ENCODE assay signal across 8 mouse cellular contexts in the genomic region with DNA sequence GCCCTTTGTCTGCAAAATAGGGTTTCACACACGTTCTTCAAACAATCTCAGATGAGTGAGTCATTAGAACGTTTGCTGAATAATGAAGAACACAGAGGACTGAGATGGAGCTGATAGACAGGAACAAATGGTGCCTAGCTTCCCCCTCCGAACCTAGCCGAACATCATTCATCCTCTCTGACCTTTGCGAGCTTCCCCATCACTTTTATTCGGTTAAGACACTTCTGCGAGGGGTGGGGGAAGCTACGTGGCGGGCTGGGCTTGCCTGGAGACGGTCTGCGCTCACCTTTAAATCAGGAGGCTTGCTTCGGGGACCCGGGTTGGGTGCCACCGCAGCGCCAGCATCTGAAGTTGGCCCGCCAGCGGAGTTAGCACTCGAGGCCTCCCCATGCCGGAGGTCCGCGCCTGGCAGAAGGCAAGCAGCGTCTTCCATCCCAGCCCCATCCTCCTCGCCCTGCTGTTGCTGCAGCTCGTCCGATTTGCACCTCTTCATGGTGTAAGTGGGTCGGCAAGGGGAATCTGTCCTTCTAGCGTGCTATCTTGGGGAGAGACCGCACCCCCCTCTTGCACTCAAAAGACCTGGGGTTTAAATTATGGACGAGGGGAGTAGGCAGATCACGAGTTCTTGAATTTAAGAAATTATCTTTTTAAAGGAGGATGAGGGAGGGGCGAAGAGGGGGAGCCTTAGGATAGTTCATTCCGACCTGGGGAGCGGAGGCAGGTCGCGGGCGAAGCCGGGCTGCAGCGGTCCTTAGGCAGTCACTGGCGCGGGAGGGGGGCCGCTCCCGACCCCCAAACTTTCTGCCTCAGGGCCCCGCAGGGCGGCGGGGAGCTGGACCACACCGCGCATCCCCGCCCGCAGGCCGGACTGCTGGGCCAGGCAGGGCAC. TPM values are rescaled to one million over a fixed set of nuclear protein-coding genes. Genes with fewer than 3 reads are reported as not detected.
A peak's percentile ranks its signal among the peaks of the same experiment; 100 is the strongest.
DNase-seq lines count a peak whose midpoint lies in the region; ATAC-seq lines count a peak whose summit lies in the region.

A gene (minus strand): TSS at position 591 of the 889 bp plus-strand sequence.

- intact Hi-C loops in heart, postnatal 10 days (cut with DNase I) = loop anchor here (1.0 to 2.0 kb wide), 2 partner anchors 24 to 26 kb away; a partner anchor contains a TSS
- intact Hi-C loops in left cerebral cortex, postnatal 10 days (cut with DNase I) = loop anchor here (5.0 kb wide), 1 partner anchor 41 kb away; no protein-coding TSS in a partner anchor

- H3K27ac ChIP-seq in lung, embryonic 15.5 days = peak within 1 kb of the TSS; percentile 66
- H3K27ac ChIP-seq in midbrain, embryonic 12.5 days (replicated peaks) = peak within 1 kb of the TSS; percentile 88

- H3K9ac ChIP-seq in lung, embryonic 15.5 days = peak within 1 kb of the TSS; percentile 86
- peak within 1 kb of the TSS; percentile 95 for H3K9ac ChIP-seq in midbrain, embryonic 12.5 days (replicated peaks)

- H3K36me3 ChIP-seq in lung, embryonic 15.5 days = no peaks in the 10 kb centered on the region
- H3K36me3 ChIP-seq in erythroblast, embryonic 14.5 days (ENCODE audit: control insufficient read depth) = peaks cover 40% of the 10 kb centered on the region
- H3K36me3 ChIP-seq in midbrain, embryonic 12.5 days = no peaks in the 10 kb centered on the region

- H3K4me1 ChIP-seq in lung, embryonic 15.5 days = peaks cover 46% of the 10 kb centered on the region
- peaks cover 56% of the 10 kb centered on the region for H3K4me1 ChIP-seq in erythroblast, embryonic 14.5 days (ENCODE audit: control insufficient read depth)
- H3K4me1 ChIP-seq in midbrain, embryonic 12.5 days = peaks cover 53% of the 10 kb centered on the region

- H3K9me3 ChIP-seq in lung, embryonic 15.5 days = no peaks in the 10 kb centered on the region
- no peaks in the 10 kb centered on the region for H3K9me3 ChIP-seq in erythroblast, embryonic 14.5 days (ENCODE audit: control insufficient read depth, low read length)
- no peaks in the 10 kb centered on the region for H3K9me3 ChIP-seq in midbrain, embryonic 12.5 days

- WGBS in lung, embryonic 15.5 days = under 1% methylated on average over 50 of the region's 50 CpGs
- WGBS in midbrain, embryonic 12.5 days = under 1% methylated on average over 42 of the region's 50 CpGs

- H3K4me3 ChIP-seq in lung, embryonic 15.5 days = peak within 1 kb of the TSS; percentile 85
- H3K4me3 ChIP-seq in erythroblast, embryonic 14.5 days (replicated peaks) = peak within 1 kb of the TSS; percentile 89
- peak within 1 kb of the TSS; percentile 78 for H3K4me3 ChIP-seq in midbrain, embryonic 12.5 days

- peak; percentile 16 for ATAC-seq in lung, embryonic 15.5 days (ENCODE audit: borderline replicate concordance, extremely low read depth, low FRiP score, low TSS enrichment)
- peak; percentile 27 for ATAC-seq in midbrain, embryonic 12.5 days (ENCODE audit: low FRiP score, low read depth)

- H3K27me3 ChIP-seq in lung, embryonic 15.5 days = no peaks in the 10 kb centered on the region
- peaks cover 34% of the 10 kb centered on the region for H3K27me3 ChIP-seq in erythroblast, embryonic 14.5 days (ENCODE audit: control insufficient read depth)
- H3K27me3 ChIP-seq in midbrain, embryonic 12.5 days = no peaks in the 10 kb centered on the region; the same call in 1 of the 2 replicates

- DNase-seq in lung, adult 18-20 months = no peak
- DNase-seq in adrenal gland, postnatal 14 days = peak; percentile 47
- DNase-seq in heart, postnatal 10 days = peak in 1 of 2 experiments; percentile 50
- DNase-seq in left cerebral cortex, postnatal 10 days (ENCODE audit: extremely low spot score in 1 of 2, low spot score in 2 of 2) = peak in 1 of 2 experiments; percentile 62
- DNase-seq in urinary bladder, postnatal 14 days (ENCODE audit: low spot score) = no peak

- H3K4me2 ChIP-seq in lung, embryonic 15.5 days = peak within 1 kb of the TSS; percentile 98
- peak within 1 kb of the TSS; percentile 87 for H3K4me2 ChIP-seq in midbrain, embryonic 12.5 days (replicated peaks)

RNA-seq across cellular contexts. Expression of the gene that starts here (rescaled TPM):
- polyA plus RNA-seq in lung, embryonic 15.5 days (2015; fragmentation: Nextera tagmentation; extraction: Ambion mirVana) = 10.7 and 13.2 TPM in 2 replicates
- total RNA-seq in adrenal gland, postnatal 14 days (2021) = 12.1 and 26.9 TPM in 2 replicates
- polyA plus RNA-seq in erythroblast, embryonic 14.5 days (2012) = 409 and 495 TPM in 2 replicates
- 10 to 100 TPM; 14.7 to 16.4 TPM for total RNA-seq in heart, postnatal 10 days (2021)
- total RNA-seq in left cerebral cortex, postnatal 10 days (2021) = 100 to 1,000 TPM; 141 to 143 TPM
- polyA plus RNA-seq in midbrain, embryonic 12.5 days (2016; fragmentation: Nextera tagmentation; extraction: Ambion mirVana) = 35.4 and 36.8 TPM in 2 replicates

Comparison
In these comparisons a context has a peak if more than half of its experiments do, and no peak if none do; other contexts are left out.
1. RNA of the gene that starts here (polyA plus RNA-seq): 409 to 495 TPM in erythroblast, embryonic 14.5 days; 35.4 to 36.8 TPM in midbrain, embryonic 12.5 days and 10.7 to 13.2 TPM in lung, embryonic 15.5 days; every median in the first group is over 10 times any median in the second.
2. Peak in every context shown above with its lines, with median percentiles within 50 percentile points of each other: H3K4me3 ChIP-seq.